Mouse (Mus musculus): ENCODE results near the gene Gabbr2.

Gene Gabbr2

DNA sequence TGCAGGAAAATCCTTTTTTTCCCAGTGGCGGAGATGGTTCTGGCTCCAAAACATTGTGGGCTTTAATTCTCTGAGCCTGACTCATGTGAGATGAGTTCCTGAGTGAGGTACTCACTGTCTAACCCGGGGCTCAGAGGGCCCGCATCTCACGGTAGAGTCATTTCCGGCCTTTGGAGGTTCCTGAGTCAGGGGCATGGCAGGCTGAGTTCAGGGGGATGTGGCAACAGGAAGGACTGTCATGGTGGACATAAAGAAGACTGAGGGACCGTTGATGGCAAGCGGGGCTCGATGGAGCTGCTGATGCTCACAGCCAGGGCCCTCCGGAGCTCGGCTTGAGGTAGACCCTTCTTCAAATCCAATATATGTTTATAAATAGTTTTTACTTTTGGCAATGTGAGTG lies 288.5 kb downstream of the Gabbr2 start:
- no peak for DNase-seq

- DNase-seq, result no peak
Observed at GRCm38 (mm10) chr4:46700223-46700651, 291.4 kb downstream of the Gabbr2 start.

DNA sequence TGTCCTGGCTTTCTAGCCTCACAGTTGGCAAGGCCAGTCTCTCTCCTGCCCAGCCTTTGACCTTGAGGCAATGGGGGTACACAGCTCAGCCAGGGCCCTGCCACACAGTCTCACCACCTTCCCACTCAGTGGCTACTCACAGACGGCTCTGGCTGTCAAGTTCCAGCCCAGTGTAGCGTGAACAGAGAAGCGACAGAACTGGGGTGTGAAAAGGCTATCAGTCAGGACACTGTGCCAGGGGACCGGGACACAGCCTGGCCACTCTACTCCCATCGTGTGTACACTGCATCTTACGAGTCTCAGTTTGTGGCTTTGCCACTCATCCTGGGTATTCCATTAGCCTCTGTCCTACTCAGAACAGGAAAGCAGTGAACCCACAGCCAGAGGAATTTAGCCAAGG lies 295.2 kb downstream of the Gabbr2 start:
- no peak for DNase-seq

GRCm38 (mm10) chr4:46690565-46690964 lies 301.1 kb downstream of the Gabbr2 start:
- peak; percentile 90 for DNase-seq

DNA sequence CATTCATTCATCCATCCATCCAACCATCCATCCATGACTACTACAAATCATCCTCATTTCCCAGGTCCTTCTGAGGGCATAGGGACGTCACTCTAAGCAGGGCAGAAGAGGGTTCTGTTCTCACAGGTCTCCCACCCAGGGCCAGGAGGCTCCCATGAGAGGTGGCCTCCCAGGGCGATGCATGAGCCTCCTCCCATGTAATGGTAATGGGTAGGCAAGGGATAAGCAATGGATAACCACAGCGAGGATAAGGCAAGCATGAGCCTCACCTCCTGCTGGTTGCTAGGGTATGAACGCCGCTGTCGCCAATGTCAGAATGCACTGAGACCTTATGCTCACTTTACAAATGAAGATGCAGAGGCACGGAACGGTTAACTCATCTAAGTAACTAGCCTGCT lies 301.7 kb downstream of the Gabbr2 start:
- no peak for DNase-seq

DNA sequence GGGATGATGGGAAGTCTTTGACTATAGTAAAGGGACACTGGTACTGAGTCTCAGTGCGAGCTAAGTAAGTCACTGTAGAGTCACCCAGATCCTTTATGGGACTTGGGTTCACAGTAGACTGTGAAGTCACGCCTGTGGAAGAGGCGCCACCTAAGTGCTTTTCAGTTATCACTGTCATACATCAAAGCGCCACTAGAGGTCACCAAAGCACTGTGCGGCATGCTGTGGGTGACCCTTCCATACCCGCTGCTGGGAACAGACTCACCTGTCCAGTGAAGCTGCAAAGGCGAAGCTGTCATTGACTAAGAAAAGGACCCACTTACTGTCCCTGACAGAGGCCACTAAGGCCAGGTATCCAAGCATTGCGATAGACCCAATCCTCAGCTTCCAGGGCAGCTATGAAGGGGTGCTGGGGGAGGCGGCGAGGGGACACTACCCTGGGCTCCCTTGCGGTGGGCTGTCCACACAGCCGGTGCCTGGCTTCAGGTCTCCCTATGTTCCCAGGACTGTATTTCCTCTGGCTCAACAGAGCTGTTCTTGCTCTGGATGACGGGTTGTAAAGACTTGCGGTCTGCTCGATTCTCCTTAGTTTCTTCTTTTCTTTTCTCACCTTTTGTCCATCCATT lies 302.2 kb downstream of the Gabbr2 start:
- peak; percentile 91 for DNase-seq

GRCm38 (mm10) chr4:46688213-46688832 lies 303.4 kb downstream of the Gabbr2 start:
- no peak for DNase-seq

GRCm38 (mm10) chr4:46684160-46684559 lies 307.5 kb downstream of the Gabbr2 start:
- DNase-seq, result peak; percentile 53

- no peak for DNase-seq
Observed at GRCm38 (mm10) chr4:46676646-46677045, 315.0 kb downstream of the Gabbr2 start.

DNA sequence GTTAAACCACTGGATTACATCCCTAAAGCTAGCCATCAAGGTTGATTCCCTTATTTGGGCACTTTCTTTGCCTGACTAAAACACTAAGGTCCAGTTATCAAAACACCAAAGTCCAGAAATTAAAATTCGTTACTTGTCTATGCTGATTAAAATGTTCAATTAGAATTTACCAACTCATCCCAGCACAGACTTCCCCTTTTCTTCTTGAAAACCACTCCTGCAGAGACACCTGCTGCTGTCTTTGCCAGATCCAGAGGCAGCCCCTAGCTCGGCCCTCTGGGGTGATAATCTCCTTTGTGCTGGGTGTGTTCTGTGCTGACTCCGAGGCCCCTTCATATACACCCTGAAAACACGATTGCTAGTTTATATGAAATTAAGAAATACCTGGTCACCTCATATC lies 315.7 kb downstream of the Gabbr2 start:
- no peak for DNase-seq

- no peak for DNase-seq
Observed at GRCm38 (mm10) chr4:46675272-46675785, 316.3 kb downstream of the Gabbr2 start.

DNA sequence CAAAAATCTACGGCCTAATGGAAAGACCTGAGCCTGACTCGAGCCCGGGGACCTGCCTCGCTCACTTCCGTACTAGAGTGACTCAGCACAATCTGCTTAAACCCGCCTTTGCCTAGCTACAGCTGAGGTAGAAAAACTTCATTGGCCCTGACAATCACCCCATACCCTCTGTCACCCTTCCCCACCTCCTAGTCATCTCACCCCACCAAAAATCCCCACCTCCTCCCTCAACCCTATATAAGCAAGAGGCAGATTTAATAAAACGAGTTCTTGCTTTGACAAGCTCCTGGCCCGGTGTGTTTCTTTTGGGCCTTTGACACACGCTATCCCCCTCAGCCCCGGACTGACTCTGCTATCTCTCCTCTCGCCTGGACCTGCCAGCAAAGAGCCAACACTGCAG lies 323.1 kb downstream of the Gabbr2 start:
- DNase-seq, result no peak

- DNase-seq, result no peak
Observed at GRCm38 (mm10) chr4:46666420-46666819, 325.3 kb downstream of the Gabbr2 start.

DNA sequence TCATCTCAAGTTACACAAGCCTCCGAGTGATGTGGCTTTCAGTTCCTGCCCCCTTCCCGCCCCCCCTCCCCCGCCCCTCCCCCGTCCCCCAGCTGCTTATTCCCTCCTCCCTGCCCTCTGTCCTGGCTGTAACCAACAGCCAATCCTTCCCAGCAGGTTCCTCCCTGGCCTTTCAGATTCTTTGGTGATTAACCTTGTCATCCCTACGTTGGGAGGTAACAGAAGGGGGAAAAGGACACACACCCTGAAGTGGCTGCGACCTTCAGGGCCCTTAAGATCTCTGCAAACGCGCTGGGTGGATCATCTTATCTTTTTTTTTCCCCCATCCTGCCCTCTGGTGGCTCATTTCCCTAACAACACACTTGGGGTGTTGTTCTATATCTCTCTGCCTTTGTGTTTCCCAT lies 326.3 kb downstream of the Gabbr2 start:
- no peak for DNase-seq

GRCm38 (mm10) chr4:46664123-46665009 lies 327.3 kb downstream of the Gabbr2 start:
- no peak for DNase-seq

DNA sequence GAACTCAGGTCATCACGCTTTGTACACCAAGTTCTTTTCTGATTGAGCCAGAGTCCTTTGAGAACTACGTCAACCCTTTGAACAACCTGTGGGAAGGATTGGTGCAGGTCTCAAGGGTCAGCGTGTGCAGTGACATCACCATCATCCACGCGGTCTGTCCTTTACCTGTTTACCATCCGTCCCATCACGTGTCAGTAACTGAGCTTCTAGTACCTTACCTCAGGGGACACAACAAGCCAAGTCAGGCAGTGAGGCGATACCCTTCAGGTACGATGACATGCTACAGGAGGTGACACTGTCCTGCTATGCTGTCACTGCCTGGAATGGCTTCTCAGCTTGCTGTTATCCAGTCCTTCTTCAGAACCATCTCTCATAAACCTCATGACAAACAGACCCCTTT lies 330.2 kb downstream of the Gabbr2 start:
- DNase-seq, result no peak

- DNase-seq, result no peak
Observed at GRCm38 (mm10) chr4:46658946-46659345, 332.7 kb downstream of the Gabbr2 start.

DNA sequence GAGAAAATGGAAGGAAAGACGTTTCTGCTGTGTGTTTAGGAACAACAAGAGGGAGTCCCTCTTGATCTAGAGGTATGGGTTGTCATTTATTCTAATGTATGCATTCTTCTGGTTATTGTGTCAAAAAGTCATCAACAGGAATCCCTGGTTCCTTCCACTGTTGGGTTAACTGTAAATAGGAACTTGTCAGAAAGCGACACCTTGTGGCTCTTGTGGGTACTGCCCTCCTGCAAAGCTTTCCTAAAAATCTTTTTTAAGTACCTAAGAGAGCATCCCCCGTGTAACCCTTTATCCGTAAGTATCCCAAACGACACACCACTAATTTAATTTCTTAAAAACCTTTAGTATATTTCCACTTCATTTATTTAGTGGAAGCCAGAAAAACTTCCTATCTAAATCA lies 334.6 kb downstream of the Gabbr2 start:
- DNase-seq, result peak; percentile 81

DNA sequence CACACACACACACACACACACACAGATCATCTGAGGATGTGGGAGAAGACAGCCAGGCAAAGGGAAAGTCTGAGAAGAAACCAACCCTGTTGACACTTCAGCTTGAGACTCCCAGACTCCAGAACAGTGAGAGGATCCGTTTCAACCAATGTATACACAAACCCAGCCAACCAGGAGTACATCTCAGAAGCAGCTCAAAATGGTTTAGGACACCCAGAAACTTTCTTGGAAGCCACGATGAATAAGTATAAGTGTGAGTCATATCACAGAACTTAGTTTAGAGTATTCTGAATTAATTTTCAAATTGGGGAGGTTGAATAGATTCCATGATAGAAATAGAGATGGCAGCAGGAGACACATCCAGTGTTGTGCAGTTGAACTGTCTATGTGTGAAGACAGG lies 335.7 kb downstream of the Gabbr2 start:
- DNase-seq, result no peak

- DNase-seq, result no peak
Observed at GRCm38 (mm10) chr4:46655298-46655697, 336.4 kb downstream of the Gabbr2 start.

- peak; percentile 96 for DNase-seq
Observed at GRCm38 (mm10) chr4:46650086-46650753, 341.5 kb downstream of the Gabbr2 start, which contains the start of gene Tbc1d2. Gene Tbc1d2 (minus strand): TSS chr4:46650209.

GRCm38 (mm10) chr4:46649161-46649560 lies 342.5 kb downstream of the Gabbr2 start:
- DNase-seq, result no peak

DNA sequence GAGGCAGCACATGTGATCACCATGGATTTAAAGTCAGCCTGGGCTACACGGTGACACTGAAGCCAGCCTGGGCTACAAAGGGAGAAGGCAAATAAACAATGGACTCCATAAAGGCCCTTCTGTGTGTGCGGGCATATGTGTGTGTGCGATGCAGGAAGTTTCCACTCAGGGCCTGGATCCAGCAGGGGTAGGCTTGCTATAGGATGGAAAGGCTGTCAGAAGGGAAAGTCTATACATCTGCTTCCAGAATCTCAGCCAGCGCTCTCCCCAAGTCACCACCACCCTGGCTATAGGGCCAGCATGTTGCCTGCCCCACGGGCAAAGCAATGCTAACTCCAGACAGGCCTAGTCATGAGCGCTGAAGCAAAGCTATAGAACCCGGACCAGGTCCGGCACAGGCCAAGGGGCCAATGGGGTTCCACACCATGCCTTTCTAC lies 348.0 kb downstream of the Gabbr2 start:
- no peak for DNase-seq

Measured in cerebellum, adult 8-10 months (tissue).